Mouse (Mus musculus) cerebellum, adult 2 months (tissue): ENCODE measurements around the gene Fbxo36. TPM values are rescaled to one million over a fixed set of nuclear protein-coding genes. Genes with fewer than 3 reads are reported as not detected.
A peak's percentile ranks its signal among the peaks of the same experiment; 100 is the strongest.

Source experiments
- DNase-seq, 2 experiments: peaks; one replicate each; pipeline ENCODE4 v3.0.0; 2021
- H3K27ac ChIP-seq: fragments of 200-500 bp; 2 replicates; pipeline ENCODE4 v1.5.1; 2012; ENCODE audit warnings: low read length, control low read depth, inconsistent platforms; ENCODE audit not compliant: insufficient read depth
- H3K27me3 ChIP-seq: fragments of 200-500 bp; 2 replicates; pipeline ENCODE4 v1.6.1; 2012; ENCODE audit warnings: inconsistent platforms, mild to moderate bottlenecking, low read length, moderate library complexity; ENCODE audit not compliant: control insufficient read depth, insufficient read depth
- H3K4me1 ChIP-seq: fragments of 200-500 bp; 2 replicates; pipeline ENCODE4 v1.6.1; 2011; ENCODE audit warnings: low read length; ENCODE audit not compliant: control insufficient read depth, insufficient read depth
- H3K4me3 ChIP-seq: fragments of 200-500 bp; replicated peaks from 2 replicates; pipeline ENCODE3; 2011; ENCODE audit warnings: mild to moderate bottlenecking, low read depth, low read length, control low read depth; ENCODE audit not compliant: insufficient read depth
- CTCF ChIP-seq: fragments of 200-500 bp; IDR thresholded peaks from 2 replicates; pipeline ENCODE4 v1.5.1; 2011; ENCODE audit warnings: low read depth, mild to moderate bottlenecking, control low read depth, low read length, moderate library complexity, borderline replicate concordance; ENCODE audit not compliant: insufficient read depth
- POLR2A ChIP-seq: fragments of 200-500 bp; IDR thresholded peaks from 2 replicates; pipeline ENCODE4 v1.6.1; 2011; ENCODE audit warnings: low read length, control low read depth, borderline replicate concordance; ENCODE audit not compliant: insufficient read depth
- WGBS: fragments of 180-500 bp; shearing (Covaris S2); methylation state at CpG from one replicate; pipeline ENCODE4 v1.1.7; 2018; 5-methylcytosine and 5-hydroxymethylcytosine counted together
- polyA plus RNA-seq: library from polyadenylated mRNA; depleted of rRNA; stranded (reverse); fragments of >200 nt; gene quantifications from 2 replicates; pipeline ENCODE4 v1.2.3, GENCODE M21; 2012

Gene Fbxo36
- polyA plus RNA-seq, 1 experiment, result 8.5 TPM

- no peak for DNase-seq
- WGBS, result 96% methylated on average over 6 of the region's 6 CpGs
- no peaks in the 10 kb centered on the region for H3K4me1 ChIP-seq
- no peaks in the 10 kb centered on the region for H3K27me3 ChIP-seq
- no peak overlapping the region for H3K27ac ChIP-seq
- no peak overlapping the region for H3K4me3 ChIP-seq
- no peak for TF ChIP-seq CTCF
Measured at GRCm38 (mm10) chr1:84848801-84849455, 9.3 kb downstream of the Fbxo36 start.

DNA sequence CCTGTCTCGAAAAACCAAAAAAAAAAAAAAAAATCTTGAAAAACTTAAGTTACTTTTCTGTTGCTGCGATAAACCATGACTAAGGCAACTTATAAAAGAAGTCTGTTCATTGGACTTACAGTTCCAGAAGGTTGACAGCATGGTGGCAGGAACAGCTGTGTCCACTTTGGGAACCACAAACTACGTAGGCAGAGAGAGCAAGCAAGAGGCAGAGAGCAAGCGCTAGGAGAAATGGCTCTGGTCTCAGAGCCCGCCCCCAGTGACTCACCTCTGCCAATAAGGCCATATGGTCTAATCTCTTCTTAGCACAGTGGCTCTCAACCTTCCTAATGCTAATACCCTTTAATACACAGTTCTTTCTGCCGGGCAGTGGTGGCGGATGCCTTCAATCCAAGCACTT is 10.2 kb downstream of the Fbxo36 start:
- no peak for TF ChIP-seq POLR2A
- no peak for TF ChIP-seq CTCF
- Histone ChIP-seq H3K27ac (no peak overlapping the region), H3K4me3 (no peak overlapping the region), H3K27me3 (no peaks in the 10 kb centered on the region), H3K4me1 (no peaks in the 10 kb centered on the region)
- peak in 1 of 2 experiments; percentile 12 for DNase-seq
- 59% methylated on average over 7 of the region's 7 CpGs for WGBS

DNA sequence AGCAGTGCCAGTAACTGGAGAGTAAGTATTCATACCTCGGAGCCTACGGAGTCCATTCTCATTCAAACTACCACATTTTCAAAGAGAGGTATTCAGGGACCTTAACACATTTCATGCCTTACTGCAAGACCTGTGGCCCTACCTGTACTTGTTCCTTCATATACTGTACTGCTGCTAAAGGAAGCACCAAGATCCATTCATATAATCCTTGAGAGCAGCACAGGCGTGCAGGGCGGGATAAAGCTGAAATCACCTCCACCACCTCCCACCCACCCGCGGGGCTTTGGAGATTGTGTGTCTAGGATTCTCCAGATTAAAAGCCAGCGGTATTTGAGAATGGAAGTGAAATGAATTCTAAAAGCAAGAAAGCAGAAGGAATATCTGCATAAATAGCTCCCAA is 10.8 kb downstream of the Fbxo36 start:
- Histone ChIP-seq H3K27ac (no peak overlapping the region), H3K4me3 (no peak overlapping the region), H3K27me3 (no peaks in the 10 kb centered on the region), H3K4me1 (no peaks in the 10 kb centered on the region)
- TF ChIP-seq POLR2A, result no peak
- TF ChIP-seq CTCF, result no peak
- DNase-seq, result no peak
- 95% methylated on average over 7 of the region's 7 CpGs for WGBS

DNA sequence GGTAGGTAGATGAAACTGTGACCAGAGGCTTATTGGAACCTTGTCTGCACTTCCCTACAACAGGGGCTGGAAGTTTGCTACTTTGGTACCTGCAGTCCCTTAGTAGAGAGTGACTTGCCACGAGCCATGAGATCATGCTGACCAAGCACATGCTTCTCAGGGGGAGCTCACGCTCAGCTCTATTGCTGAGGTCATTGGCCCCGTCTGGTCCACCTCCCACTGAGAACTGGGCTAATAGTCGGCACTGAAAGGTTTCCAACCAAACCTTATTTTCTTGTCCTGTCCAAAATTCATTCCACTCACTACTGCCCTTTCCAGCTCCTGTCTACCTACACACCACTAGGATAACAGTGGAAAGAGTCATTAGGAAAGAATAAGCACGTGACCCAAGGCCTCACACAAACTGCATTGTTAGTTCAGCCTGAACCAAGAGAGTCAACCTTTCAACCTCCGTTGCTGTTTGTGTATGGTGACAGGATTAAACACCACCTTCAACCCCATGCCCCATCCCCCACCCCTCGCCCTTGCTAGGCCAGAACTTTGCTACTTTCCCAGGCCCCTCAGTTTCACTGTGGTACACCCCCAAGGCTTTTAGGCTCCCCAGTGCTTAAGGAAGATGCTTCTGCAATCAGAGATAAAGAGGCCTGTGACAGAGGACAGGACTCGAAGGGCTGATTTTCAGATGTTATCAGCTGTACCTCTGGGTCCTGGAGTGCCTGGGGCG is 12.0 kb downstream of the Fbxo36 start:
- Histone ChIP-seq H3K27me3 (no peaks in the 10 kb centered on the region), H3K4me3 (no peak overlapping the region), H3K27ac (no peak overlapping the region), H3K4me1 (no peaks in the 10 kb centered on the region)
- TF ChIP-seq POLR2A, result no peak
- TF ChIP-seq CTCF, result no peak
- 40% methylated on average over 9 of the region's 9 CpGs for WGBS
- DNase-seq, result peak; percentile 16 to 48

GRCm38 (mm10) chr1:84853721-84854120 is 14.1 kb downstream of the Fbxo36 start:
- Histone ChIP-seq H3K27ac (no peak overlapping the region), H3K27me3 (no peaks in the 10 kb centered on the region), H3K4me1 (no peaks in the 10 kb centered on the region), H3K4me3 (no peak overlapping the region)
- no peak for DNase-seq
- WGBS, result 85% methylated on average over 1 of the region's 1 CpGs
- TF ChIP-seq CTCF (no peak), POLR2A (no peak)

DNA sequence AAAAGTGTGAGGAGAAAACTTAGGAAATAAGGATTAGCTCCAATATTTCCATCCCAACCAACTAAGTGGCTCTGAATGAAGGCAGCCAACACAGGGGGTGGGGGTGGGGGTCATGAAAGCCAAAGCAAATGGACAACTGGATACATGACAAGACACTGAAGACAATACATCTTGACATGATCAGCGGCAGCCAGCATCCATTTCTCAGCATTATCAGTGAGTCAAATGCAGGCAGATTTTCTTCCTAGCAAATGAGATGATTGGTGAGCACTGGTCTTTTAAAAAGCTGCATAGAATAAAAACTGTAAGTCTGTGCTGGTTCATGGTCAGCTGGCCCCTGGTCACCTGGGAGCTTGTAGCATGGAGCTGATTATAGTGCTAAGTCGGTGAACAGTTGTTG is 15.3 kb downstream of the Fbxo36 start:
- WGBS, result 86% methylated on average over 2 of the region's 2 CpGs
- DNase-seq, result no peak
- no peaks in the 10 kb centered on the region for H3K27me3 ChIP-seq
- no peak overlapping the region for H3K27ac ChIP-seq
- TF ChIP-seq CTCF (no peak), POLR2A (no peak)
- no peaks in the 10 kb centered on the region for H3K4me1 ChIP-seq
- no peak overlapping the region for H3K4me3 ChIP-seq

DNA sequence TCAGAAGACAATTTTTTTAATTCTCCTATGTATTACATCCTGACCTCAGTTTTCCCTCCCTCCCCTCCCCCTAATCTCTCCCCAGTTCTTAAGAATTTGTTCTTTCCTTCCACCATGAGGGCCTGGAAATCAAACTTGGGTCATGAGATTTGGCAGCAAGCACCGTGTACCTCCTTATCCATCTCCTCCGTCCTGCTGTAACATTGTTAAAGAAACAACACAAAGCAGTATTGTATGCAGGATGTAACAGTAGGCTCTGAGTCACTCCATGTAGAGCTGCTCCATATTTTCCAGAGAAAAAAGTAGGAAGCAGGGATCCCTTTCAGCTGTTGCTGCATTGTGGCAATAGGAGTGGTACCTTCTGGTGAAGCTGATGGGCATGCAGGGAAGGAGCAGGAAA is 16.1 kb downstream of the Fbxo36 start:
- DNase-seq, result no peak
- TF ChIP-seq CTCF (no peak), POLR2A (no peak)
- 76% methylated on average over 2 of the region's 2 CpGs for WGBS
- Histone ChIP-seq H3K27ac (no peak overlapping the region), H3K27me3 (no peaks in the 10 kb centered on the region), H3K4me3 (no peak overlapping the region), H3K4me1 (no peaks in the 10 kb centered on the region)

GRCm38 (mm10) chr1:84859597-84859996 is 20.0 kb downstream of the Fbxo36 start:
- no peaks in the 10 kb centered on the region for H3K27me3 ChIP-seq
- 92% methylated on average over 6 of the region's 6 CpGs for WGBS
- no peaks in the 10 kb centered on the region for H3K4me1 ChIP-seq
- DNase-seq, result no peak
- no peak overlapping the region for H3K27ac ChIP-seq
- no peak overlapping the region for H3K4me3 ChIP-seq
- TF ChIP-seq POLR2A (no peak), CTCF (no peak)
